Mouse (Mus musculus) megakaryocyte, embryonic 14.5 days (primary cell): ENCODE measurements around the gene Dennd5b. TPM values are rescaled to one million over a fixed set of nuclear protein-coding genes. Genes with fewer than 3 reads are reported as not detected.

Source experiments
- H3K27me3 ChIP-seq: replicated peaks from 2 replicates; pipeline ENCODE3; 2012; ENCODE audit warnings: inconsistent platforms
- H3K36me3 ChIP-seq: replicated peaks from 2 replicates; pipeline ENCODE3; 2012; ENCODE audit warnings: low read length, inconsistent platforms, mixed read lengths
- H3K4me1 ChIP-seq: 2 replicates; pipeline ENCODE4 v1.6.1; 2012; ENCODE audit warnings: inconsistent platforms
- H3K4me3 ChIP-seq: replicated peaks from 2 replicates; pipeline ENCODE3; 2012; ENCODE audit warnings: moderate library complexity, mild to moderate bottlenecking, inconsistent platforms
- H3K9me3 ChIP-seq: 2 replicates; pipeline ENCODE4 v1.6.1; 2012; ENCODE audit warnings: inconsistent platforms
- FLI1 ChIP-seq: IDR thresholded peaks from 2 replicates; pipeline ENCODE4 v1.6.1; 2012; ENCODE audit warnings: low read length, inconsistent platforms, mixed read lengths
- GATA1 ChIP-seq: IDR thresholded peaks from 3 replicates; pipeline ENCODE4 v1.6.1; 2012; ENCODE audit warnings: mixed read lengths, low read length, inconsistent platforms, borderline replicate concordance
- polyA plus RNA-seq: library from polyadenylated mRNA; stranded (reverse); fragments of >175 nt; gene quantifications from 2 replicates; pipeline ENCODE4 v1.2.3, GENCODE M21; 2012; ENCODE audit warnings: low replicate concordance; ENCODE audit not compliant: insufficient read depth

Dennd5b gene
- polyA plus RNA-seq, 1 experiment: 0.07 TPM

- Histone ChIP-seq H3K9me3 (no peaks in the 10 kb centered on the region), H3K36me3 (no peaks in the 10 kb centered on the region), H3K27me3 (no peaks in the 10 kb centered on the region), H3K4me1 (peaks cover 22% of the 10 kb centered on the region), H3K4me3 (no peak overlapping the region)
- TF ChIP-seq FLI1 (no peak), GATA1 (no peak)
Measured at GRCm38 (mm10) chr6:149092406-149092805, 9.1 kb downstream of the Dennd5b start.

- Histone ChIP-seq H3K36me3 (no peaks in the 10 kb centered on the region), H3K27me3 (no peaks in the 10 kb centered on the region), H3K4me3 (no peak overlapping the region), H3K9me3 (no peaks in the 10 kb centered on the region), H3K4me1 (0 out of 2 replicates have a peak, but pooled peaks cover 3% of the 10 kb centered on the region)
- TF ChIP-seq FLI1: no peak
- no peak for TF ChIP-seq GATA1
Measured at GRCm38 (mm10) chr6:149077136-149077808, 24.2 kb downstream of the Dennd5b start.

- no peaks in the 10 kb centered on the region for H3K27me3 ChIP-seq
- H3K4me3 ChIP-seq: no peak overlapping the region
- 0 out of 2 replicates have a peak, but pooled peaks cover 3% of the 10 kb centered on the region for H3K4me1 ChIP-seq
- no peak for TF ChIP-seq FLI1
- no peak for TF ChIP-seq GATA1
- no peaks in the 10 kb centered on the region for H3K36me3 ChIP-seq
- H3K9me3 ChIP-seq: no peaks in the 10 kb centered on the region
Measured at GRCm38 (mm10) chr6:149073854-149074253, 27.6 kb downstream of the Dennd5b start.

GRCm38 (mm10) chr6:149072873-149073272 lies 28.6 kb downstream of the Dennd5b start:
- no peaks in the 10 kb centered on the region for H3K36me3 ChIP-seq
- H3K4me1 ChIP-seq: 0 out of 2 replicates have a peak, but pooled peaks cover 3% of the 10 kb centered on the region
- no peak for TF ChIP-seq GATA1
- TF ChIP-seq FLI1: no peak
- H3K27me3 ChIP-seq: no peaks in the 10 kb centered on the region
- no peak overlapping the region for H3K4me3 ChIP-seq
- no peaks in the 10 kb centered on the region for H3K9me3 ChIP-seq

- H3K9me3 ChIP-seq: no peaks in the 10 kb centered on the region
- no peaks in the 10 kb centered on the region for H3K27me3 ChIP-seq
- TF ChIP-seq FLI1: no peak
- no peaks in the 10 kb centered on the region for H3K36me3 ChIP-seq
- 0 out of 2 replicates have a peak, but pooled peaks cover 3% of the 10 kb centered on the region for H3K4me1 ChIP-seq
- H3K4me3 ChIP-seq: no peak overlapping the region
Measured at GRCm38 (mm10) chr6:149070592-149071124, 30.8 kb downstream of the Dennd5b start.

GRCm38 (mm10) chr6:149063382-149063781 lies 38.1 kb downstream of the Dennd5b start:
- Histone ChIP-seq H3K4me1 (no peaks in the 10 kb centered on the region), H3K4me3 (no peak overlapping the region), H3K36me3 (no peaks in the 10 kb centered on the region), H3K9me3 (no peaks in the 10 kb centered on the region), H3K27me3 (no peaks in the 10 kb centered on the region)
- TF ChIP-seq FLI1 (no peak), GATA1 (no peak)

- no peaks in the 10 kb centered on the region for H3K27me3 ChIP-seq
- H3K9me3 ChIP-seq: no peaks in the 10 kb centered on the region
- H3K4me1 ChIP-seq: no peaks in the 10 kb centered on the region
- H3K4me3 ChIP-seq: no peak overlapping the region
- TF ChIP-seq GATA1 (no peak), FLI1 (no peak)
- H3K36me3 ChIP-seq: no peaks in the 10 kb centered on the region
Measured at GRCm38 (mm10) chr6:149060670-149061387, 40.7 kb downstream of the Dennd5b start.

GRCm38 (mm10) chr6:149057947-149058391 lies 43.5 kb downstream of the Dennd5b start:
- Histone ChIP-seq H3K4me1 (peaks cover 3% of the 10 kb centered on the region; the same call in 1 of the 2 replicates), H3K4me3 (no peak overlapping the region), H3K27me3 (no peaks in the 10 kb centered on the region), H3K9me3 (no peaks in the 10 kb centered on the region), H3K36me3 (no peaks in the 10 kb centered on the region)
- TF ChIP-seq FLI1: no peak
- no peak for TF ChIP-seq GATA1

GRCm38 (mm10) chr6:149054780-149055179 lies 46.7 kb downstream of the Dennd5b start:
- Histone ChIP-seq H3K36me3 (no peaks in the 10 kb centered on the region), H3K9me3 (no peaks in the 10 kb centered on the region), H3K27me3 (no peaks in the 10 kb centered on the region), H3K4me1 (peaks cover 3% of the 10 kb centered on the region; the same call in 1 of the 2 replicates), H3K4me3 (no peak overlapping the region)
- TF ChIP-seq GATA1 (no peak), FLI1 (no peak)

- Histone ChIP-seq H3K9me3 (no peaks in the 10 kb centered on the region), H3K4me1 (peaks cover 3% of the 10 kb centered on the region; the same call in 1 of the 2 replicates), H3K4me3 (no peak overlapping the region), H3K36me3 (no peaks in the 10 kb centered on the region), H3K27me3 (no peaks in the 10 kb centered on the region)
- no peak for TF ChIP-seq GATA1
- no peak for TF ChIP-seq FLI1
Measured at GRCm38 (mm10) chr6:149050978-149051723, 50.3 kb downstream of the Dennd5b start.
